ENCODE assay signal across 11 mouse cellular contexts in genomic region chrX:169112662-169113061, GRCm38 (mm10).
DNase-seq lines count a peak whose midpoint lies in the region; ATAC-seq and TF ChIP-seq lines count a peak whose summit lies in the region.
"Had no signal": no experiment of that assay in that cellular context is flagged by ENCODE, and none has a peak within 500 bp of the region (broad histone marks: within the 10 kb centered on the region; RNA-seq: fewer than 3 reads in every experiment).

No protein-coding gene starts in this region.

- no peak for ATAC-seq in kidney, embryonic 14.5 days (ENCODE audit: low FRiP score, low TSS enrichment)
- ATAC-seq in Patski = no peak
- peak; percentile 90; the same call in 1 of the 2 replicates for ATAC-seq in lung, embryonic 15.5 days (ENCODE audit: borderline replicate concordance, extremely low read depth, low FRiP score, low TSS enrichment)
- ATAC-seq in cerebellum, adult (ENCODE audit: insufficient number of reproducible peaks, low FRiP score, low TSS enrichment) = no peak

- no peak overlapping the region for H3K4me3 ChIP-seq in kidney, embryonic 14.5 days (ENCODE audit: low read length)
- H3K4me3 ChIP-seq in lung, embryonic 15.5 days = no peak overlapping the region
- H3K4me3 ChIP-seq: embryonic facial prominence, embryonic 15.5 days; limb, embryonic 12.5 days had no signal

- peak; percentile 32 for DNase-seq in kidney, adult 18-20 months
- peak; percentile 3 for DNase-seq in Patski (ENCODE audit: low read depth, low spot score)
- DNase-seq in gastrocnemius, postnatal 25 days = peak; percentile 46
- DNase-seq in retina, postnatal 1 day = no peak
- no peak for DNase-seq in cerebellum, adult 18-20 months

- H3K4me1 ChIP-seq in kidney, embryonic 14.5 days (ENCODE audit: control insufficient read depth, insufficient read depth, low read length) = no peaks in the 10 kb centered on the region
- H3K4me1 ChIP-seq in lung, embryonic 15.5 days = no peaks in the 10 kb centered on the region
- H3K4me1 ChIP-seq: embryonic facial prominence, embryonic 15.5 days; limb, embryonic 12.5 days had no signal

- no peaks in the 10 kb centered on the region for H3K36me3 ChIP-seq in kidney, embryonic 14.5 days (ENCODE audit: control insufficient read depth, insufficient read depth, low read length)
- H3K36me3 ChIP-seq in lung, embryonic 15.5 days = no peaks in the 10 kb centered on the region
- H3K36me3 ChIP-seq: embryonic facial prominence, embryonic 15.5 days; limb, embryonic 12.5 days had no signal

- TF ChIP-seq CTCF in Patski (IDR thresholded peaks at IDR 0.05) = no peak

- H3K9ac ChIP-seq in kidney, embryonic 14.5 days (ENCODE audit: low read depth, low read length) = no peak overlapping the region
- no peak overlapping the region for H3K9ac ChIP-seq in lung, embryonic 15.5 days
- H3K9ac ChIP-seq: embryonic facial prominence, embryonic 15.5 days; limb, embryonic 12.5 days had no signal

- POLR2A ChIA-PET in Patski (lab: Charles Lee) = no interaction called here

- H3K9me3 ChIP-seq in kidney, embryonic 14.5 days (ENCODE audit: control insufficient read depth, low read length) = no peaks in the 10 kb centered on the region
- H3K9me3 ChIP-seq in lung, embryonic 15.5 days = no peaks in the 10 kb centered on the region
- H3K9me3 ChIP-seq: embryonic facial prominence, embryonic 15.5 days; G1E; limb, embryonic 12.5 days had no signal

- WGBS in kidney, embryonic 14.5 days = 71% methylated on average over 4 of the region's 4 CpGs
- WGBS in lung, embryonic 15.5 days = 44% methylated on average over 4 of the region's 4 CpGs

- in situ Hi-C loops in Patski (cut with MboI; ENCODE audit: low pct_unique_long_range_greater_than_20kb) = no loop called here

- H3K27ac ChIP-seq in kidney, embryonic 14.5 days (ENCODE audit: low read depth, low read length) = no peak overlapping the region
- H3K27ac ChIP-seq in lung, embryonic 15.5 days = peak overlapping the region; percentile 55; the same call in 1 of the 2 replicates
- H3K27ac ChIP-seq: embryonic facial prominence, embryonic 15.5 days; limb, embryonic 12.5 days had no signal

- CTCF ChIA-PET in Patski (lab: Charles Lee) = no interaction called here

- H3K27me3 ChIP-seq in kidney, embryonic 14.5 days (ENCODE audit: control insufficient read depth, insufficient read depth, low read length) = no peaks in the 10 kb centered on the region
- H3K27me3 ChIP-seq in Patski = peaks cover 35% of the 10 kb centered on the region
- H3K27me3 ChIP-seq in lung, embryonic 15.5 days = no peaks in the 10 kb centered on the region; the same call in 1 of the 2 replicates
- H3K27me3 ChIP-seq: embryonic facial prominence, embryonic 15.5 days had no signal

- H3K4me2 ChIP-seq in kidney, embryonic 14.5 days (replicated peaks; ENCODE audit: low read depth, low read length) = no peak overlapping the region
- no peak overlapping the region for H3K4me2 ChIP-seq in lung, embryonic 15.5 days
- H3K4me2 ChIP-seq: embryonic facial prominence, embryonic 15.5 days; limb, embryonic 12.5 days had no signal

Comparison
In these comparisons a context has a peak if more than half of its experiments do, and no peak if none do; other contexts are left out.
1. DNase-seq: peak in kidney, adult 18-20 months (single experiment), Patski (single experiment) and gastrocnemius, postnatal 25 days (single experiment); none in retina, postnatal 1 day (single experiment) and cerebellum, adult 18-20 months (0 of 2).